Mouse (Mus musculus) forebrain, embryonic 14.5 days (tissue): ENCODE results near the gene Tle4. TPM values are rescaled to one million over a fixed set of nuclear protein-coding genes. Genes with fewer than 3 reads are reported as not detected.
"Not testable (repeated sequence)": the region's sequence is repeated elsewhere in the genome, so short reads cannot be mapped to it uniquely, and the experiment has no call there.

Experiments used
- ATAC-seq: fragments of 200-750 bp; cut with Nextera tagmentation; 2 replicates; pipeline ENCODE4 v1.8.0; 2017; ENCODE audit warnings: mild to moderate bottlenecking, moderate library complexity
- DNase-seq: peaks from one replicate; pipeline ENCODE4 v3.0.0-alpha.2; 2015; ENCODE audit warnings: low spot score
- H3K27ac ChIP-seq: fragments of 300-500 bp; sonication (generic); 2 replicates; pipeline ENCODE4 v1.5.1; 2014; ENCODE audit warnings: low read depth, mild to moderate bottlenecking, control low read depth, low read length, moderate library complexity
- H3K27me3 ChIP-seq: fragments of 300-500 bp; sonication (generic); replicated peaks from 2 replicates; pipeline ENCODE4 v1.6.1; 2014; ENCODE audit warnings: low read length, control low read depth, mixed read lengths; ENCODE audit not compliant: control insufficient read depth, insufficient read depth
- H3K36me3 ChIP-seq: fragments of 300-500 bp; sonication (generic); 2 replicates; pipeline ENCODE4 v1.6.1; 2014; ENCODE audit warnings: low read length, control low read depth; ENCODE audit not compliant: control insufficient read depth, insufficient read depth
- H3K4me1 ChIP-seq: fragments of 300-500 bp; sonication (generic); 2 replicates; pipeline ENCODE4 v1.6.1; 2014; ENCODE audit warnings: antibody characterized with exemption, low read length, control low read depth; ENCODE audit not compliant: control insufficient read depth, insufficient read depth
- H3K4me2 ChIP-seq: fragments of 300-500 bp; sonication (generic); 2 replicates; pipeline ENCODE4 v1.6.1; 2014; ENCODE audit warnings: mild to moderate bottlenecking, control low read depth, low read length
- H3K4me3 ChIP-seq: fragments of 300-500 bp; sonication (generic); 2 replicates; pipeline ENCODE4 v1.5.1; 2014; ENCODE audit warnings: low read depth, low read length, control low read depth
- H3K9ac ChIP-seq: fragments of 300-500 bp; sonication (generic); 2 replicates; pipeline ENCODE4 v1.6.1; 2014; ENCODE audit warnings: mild to moderate bottlenecking, low read length, control low read depth, moderate library complexity
- H3K9me3 ChIP-seq: fragments of 300-500 bp; sonication (generic); replicated peaks from 2 replicates; pipeline ENCODE4 v1.6.1; 2016; ENCODE audit warnings: low read length, control low read depth, mixed read lengths; ENCODE audit not compliant: control insufficient read depth
- WGBS: fragments of 180-500 bp; shearing (Covaris S2); extraction: QIAGEN DNeasy Blood & Tissue Kit; methylation state at CpG from one replicate; pipeline ENCODE4 v1.1.7; 2014; 5-methylcytosine and 5-hydroxymethylcytosine counted together
- polyA plus RNA-seq: library from polyadenylated mRNA; unstranded; fragments of >200 nt; fragmentation: Nextera tagmentation; extraction: Ambion mirVana; gene quantifications from 2 replicates; pipeline ENCODE4 v1.2.1, GENCODE M21; 2014

Tle4 gene
- polyA plus RNA-seq = 28.9 and 30.3 TPM in 2 replicates

- no peaks in the 10 kb centered on the region for H3K9me3 ChIP-seq
- H3K27me3 ChIP-seq = 0 out of 2 replicates have a peak, but pooled peaks cover 5% of the 10 kb centered on the region
- H3K9ac ChIP-seq = peak within 1 kb of the TSS; percentile 96
- DNase-seq = peak; percentile 100
- peaks cover 11% of the 10 kb centered on the region for H3K4me1 ChIP-seq
- no peaks in the 10 kb centered on the region for H3K36me3 ChIP-seq
- ATAC-seq = peak; percentile 96
- peak within 1 kb of the TSS; percentile 97 for H3K27ac ChIP-seq
- H3K4me2 ChIP-seq = peak within 1 kb of the TSS; percentile 59
- H3K4me3 ChIP-seq = peak within 1 kb of the TSS; percentile 88
- under 1% methylated on average over 71 of the region's 71 CpGs for WGBS
Measured at GRCm38 (mm10) chr19:14597917-14598689, at the start of gene Tle4. TSS of gene Tle4 (minus strand) at chr19:14598051.

DNA sequence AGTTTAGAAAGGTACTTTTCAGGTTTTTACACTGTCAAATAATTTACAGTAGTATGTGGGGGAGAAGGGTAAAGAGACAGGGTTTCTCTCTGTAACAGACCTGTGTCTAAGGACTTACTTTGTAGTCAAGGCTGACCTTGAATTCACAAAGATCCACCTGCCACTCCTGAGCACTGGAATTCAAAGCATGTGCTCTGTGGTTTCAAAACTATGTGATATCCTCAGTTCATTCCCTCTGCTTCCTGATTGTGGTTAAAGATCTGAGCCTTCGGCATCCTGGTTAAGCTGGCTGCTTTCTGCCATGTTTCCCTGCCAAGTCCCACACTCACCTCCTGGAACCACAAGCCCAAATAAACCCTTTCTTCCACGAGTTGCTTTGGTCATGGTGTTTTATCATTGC, 47.8 kb upstream of the Tle4 start:
- Histone ChIP-seq H3K9ac (no peak overlapping the region), H3K4me1 (no peaks in the 10 kb centered on the region), H3K36me3 (no peaks in the 10 kb centered on the region), H3K4me3 (no peak overlapping the region), H3K27ac (no peak overlapping the region), H3K4me2 (no peak overlapping the region), H3K9me3 (no peaks in the 10 kb centered on the region), H3K27me3 (no peaks in the 10 kb centered on the region)
- 88% methylated on average over 2 of the region's 2 CpGs for WGBS
- ATAC-seq (no peak), DNase-seq (no peak)

DNA sequence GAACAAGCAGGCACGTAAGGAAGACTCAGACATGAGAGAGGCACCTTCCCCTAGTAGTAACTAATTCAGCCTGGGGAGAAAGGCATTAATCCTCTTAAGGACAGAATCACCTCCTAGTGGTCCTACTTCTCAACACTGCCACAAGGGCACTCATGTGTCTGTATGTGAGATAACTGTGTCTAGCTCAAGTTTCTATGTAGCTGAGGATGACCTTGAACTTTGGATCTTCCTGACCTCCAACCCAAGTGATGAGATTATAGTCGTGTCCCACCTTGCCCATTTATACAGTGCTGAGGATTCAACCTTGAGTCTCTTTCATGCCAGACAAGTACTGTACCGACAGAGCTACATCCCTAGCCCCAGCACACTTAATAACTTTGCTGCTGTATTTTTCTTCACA, 46.9 kb upstream of the Tle4 start:
- no peaks in the 10 kb centered on the region for H3K36me3 ChIP-seq
- no peaks in the 10 kb centered on the region for H3K9me3 ChIP-seq
- no peaks in the 10 kb centered on the region for H3K4me1 ChIP-seq
- H3K27me3 ChIP-seq = no peaks in the 10 kb centered on the region
- no peak for DNase-seq
- no peak overlapping the region for H3K4me2 ChIP-seq
- no peak overlapping the region for H3K4me3 ChIP-seq
- 92% methylated on average over 3 of the region's 3 CpGs for WGBS
- no peak for ATAC-seq
- H3K9ac ChIP-seq = no peak overlapping the region
- no peak overlapping the region for H3K27ac ChIP-seq

DNA sequence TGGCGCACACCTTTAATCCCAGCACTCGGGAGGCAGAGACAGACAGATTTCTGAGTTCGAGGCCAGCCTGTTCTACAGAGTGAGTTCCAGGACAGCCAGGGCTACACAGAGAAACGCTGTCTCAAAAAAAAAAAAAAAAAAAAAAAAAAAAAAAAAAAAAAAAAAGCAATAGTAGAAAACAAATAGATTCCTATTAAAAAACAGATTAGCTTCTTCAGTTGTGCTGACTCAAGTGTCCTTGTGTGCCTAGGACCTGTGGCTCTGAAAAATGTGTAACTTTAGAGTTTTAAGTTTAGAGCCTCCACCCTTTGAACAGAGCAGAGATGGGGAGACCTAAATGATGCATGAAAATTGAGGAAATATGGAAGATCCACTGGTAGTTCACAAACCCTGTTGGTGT, 45.2 kb upstream of the Tle4 start:
- ATAC-seq, H3K27me3 ChIP-seq: not testable (repeated sequence)
- 95% methylated on average over 4 of the region's 4 CpGs for WGBS

GRCm38 (mm10) chr19:14642663-14643062, 44.8 kb upstream of the Tle4 start:
- DNase-seq (no peak), ATAC-seq (no peak)
- no peak overlapping the region for H3K9ac ChIP-seq
- no peaks in the 10 kb centered on the region for H3K4me1 ChIP-seq
- no peaks in the 10 kb centered on the region for H3K36me3 ChIP-seq
- H3K27me3 ChIP-seq = no peaks in the 10 kb centered on the region
- H3K27ac ChIP-seq = no peak overlapping the region
- H3K4me2 ChIP-seq = no peak overlapping the region
- no peaks in the 10 kb centered on the region for H3K9me3 ChIP-seq
- WGBS = 83% methylated on average over 10 of the region's 10 CpGs
- no peak overlapping the region for H3K4me3 ChIP-seq

More for the DNA sequence above, 45.2 kb upstream of the Tle4 start:
- not testable (repeated sequence) for H3K9me3 ChIP-seq, H3K4me1 ChIP-seq, H3K9ac ChIP-seq, DNase-seq, H3K27ac ChIP-seq, H3K36me3 ChIP-seq, H3K4me3 ChIP-seq, H3K4me2 ChIP-seq

- WGBS = 47% methylated on average over 10 of the region's 10 CpGs
- H3K4me3 ChIP-seq = no peak overlapping the region
- no peaks in the 10 kb centered on the region; the same call in 1 of the 2 replicates for H3K9me3 ChIP-seq
- ATAC-seq (no peak), DNase-seq (no peak)
- no peaks in the 10 kb centered on the region for H3K36me3 ChIP-seq
- H3K9ac ChIP-seq = no peak overlapping the region
- no peak overlapping the region for H3K4me2 ChIP-seq
- no peak overlapping the region for H3K27ac ChIP-seq
- H3K4me1 ChIP-seq = no peaks in the 10 kb centered on the region
- H3K27me3 ChIP-seq = no peaks in the 10 kb centered on the region
Measured at GRCm38 (mm10) chr19:14635213-14635928, 37.5 kb upstream of the Tle4 start.

DNA sequence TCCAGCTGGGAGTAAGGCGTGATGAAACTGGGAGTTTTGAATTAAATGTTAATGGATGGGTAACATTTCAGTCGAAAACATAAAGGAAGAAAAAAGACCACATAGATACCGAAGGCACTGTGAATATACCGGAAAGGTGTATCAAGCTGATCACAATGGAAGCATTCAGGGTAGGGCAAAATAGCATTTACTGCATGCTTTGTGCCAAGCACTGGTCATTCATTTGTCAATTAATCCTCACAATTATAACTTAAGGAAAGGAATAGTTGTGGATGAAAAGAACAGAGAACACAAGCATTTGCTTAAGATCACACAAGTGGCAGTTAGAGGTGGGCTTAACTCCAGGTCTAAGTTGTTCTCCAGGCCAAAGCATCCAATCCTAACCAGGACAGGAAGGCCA, 25.5 kb upstream of the Tle4 start:
- 18% methylated on average over 4 of the region's 4 CpGs for WGBS
- H3K4me3 ChIP-seq = no peak overlapping the region
- H3K27me3 ChIP-seq = no peaks in the 10 kb centered on the region
- H3K27ac ChIP-seq = no peak overlapping the region
- no peak overlapping the region for H3K4me2 ChIP-seq
- ATAC-seq (no peak), DNase-seq (peak; percentile 42)
- no peak overlapping the region for H3K9ac ChIP-seq
- H3K36me3 ChIP-seq = no peaks in the 10 kb centered on the region
- H3K9me3 ChIP-seq = no peaks in the 10 kb centered on the region
- H3K4me1 ChIP-seq = no peaks in the 10 kb centered on the region

GRCm38 (mm10) chr19:14620534-14620933, 22.7 kb upstream of the Tle4 start:
- Histone ChIP-seq H3K9ac (no peak overlapping the region), H3K4me2 (no peak overlapping the region), H3K4me3 (no peak overlapping the region), H3K27me3 (no peaks in the 10 kb centered on the region), H3K27ac (no peak overlapping the region), H3K9me3 (no peaks in the 10 kb centered on the region), H3K36me3 (no peaks in the 10 kb centered on the region), H3K4me1 (no peaks in the 10 kb centered on the region)
- 97% methylated on average over 1 of the region's 1 CpGs for WGBS
- ATAC-seq = no peak
- no peak for DNase-seq

GRCm38 (mm10) chr19:14619814-14620213, 22.0 kb upstream of the Tle4 start:
- DNase-seq (peak; percentile 69), ATAC-seq (peak; percentile 72; the same call in 1 of the 2 replicates)
- Histone ChIP-seq H3K9me3 (no peaks in the 10 kb centered on the region), H3K27me3 (no peaks in the 10 kb centered on the region), H3K4me3 (no peak overlapping the region), H3K4me1 (no peaks in the 10 kb centered on the region), H3K27ac (no peak overlapping the region), H3K9ac (no peak overlapping the region), H3K4me2 (no peak overlapping the region), H3K36me3 (no peaks in the 10 kb centered on the region)
